Mouse (Mus musculus): ENCODE results near the gene Tgif2.

GRCm38 (mm10) chr2:156848526-156849182 is 8.8 kb downstream of the Tgif2 start:
- TF ChIP-seq POLR2A (IDR thresholded peaks at IDR 0.05; ENCODE audit: control insufficient read depth in 1 of 2, insufficient read depth in 1 of 2, low read depth in 1 of 2, low read length in 2 of 2, poor library complexity in 1 of 2): no peak
- no peak for TF ChIP-seq TAL1 (IDR thresholded peaks at IDR 0.05; ENCODE audit: low read length)
- TF ChIP-seq CTCF (IDR thresholded peaks at IDR 0.05 in 2 of 3, conservative IDR thresholded peaks at IDR 0.05 in 1 of 3; ENCODE audit: control insufficient read depth in 1 of 3, insufficient read depth in 1 of 3, low read depth in 2 of 3, low read length in 3 of 3, poor library complexity in 1 of 3, severe bottlenecking in 1 of 3): no peak
- TF ChIP-seq KAT2A (conservative IDR thresholded peaks at IDR 0.05; ENCODE audit: low read depth, low read length): no peak
- TF ChIP-seq CHD2 (IDR thresholded peaks at IDR 0.05; ENCODE audit: low read length): no peak
- no peak for TF ChIP-seq ETS1 (IDR thresholded peaks at IDR 0.05; ENCODE audit: low read depth, low read length)
- TF ChIP-seq MAX (IDR thresholded peaks at IDR 0.05; ENCODE audit: low read length): no peak
- no peak for TF ChIP-seq USF1 (IDR thresholded peaks at IDR 0.05; ENCODE audit: low read depth, low read length)
- TF ChIP-seq POLR2AphosphoS2 (IDR thresholded peaks at IDR 0.05; ENCODE audit: low read length): no peak
- no peak for TF ChIP-seq BHLHE40 (IDR thresholded peaks at IDR 0.05; ENCODE audit: borderline replicate concordance, low read depth, low read length)
- TF ChIP-seq ZKSCAN1 (IDR thresholded peaks at IDR 0.05; ENCODE audit: low read depth, low read length): no peak
- TF ChIP-seq EP300 (IDR thresholded peaks at IDR 0.05; ENCODE audit: low read depth in 1 of 2, low read length in 2 of 2): peak; percentile 20 to 44; a peak in 2 of 4 replicates
- no peak for TF ChIP-seq NELFE (IDR thresholded peaks at IDR 0.05; ENCODE audit: low read depth, low read length)
